In the genomic region with DNA sequence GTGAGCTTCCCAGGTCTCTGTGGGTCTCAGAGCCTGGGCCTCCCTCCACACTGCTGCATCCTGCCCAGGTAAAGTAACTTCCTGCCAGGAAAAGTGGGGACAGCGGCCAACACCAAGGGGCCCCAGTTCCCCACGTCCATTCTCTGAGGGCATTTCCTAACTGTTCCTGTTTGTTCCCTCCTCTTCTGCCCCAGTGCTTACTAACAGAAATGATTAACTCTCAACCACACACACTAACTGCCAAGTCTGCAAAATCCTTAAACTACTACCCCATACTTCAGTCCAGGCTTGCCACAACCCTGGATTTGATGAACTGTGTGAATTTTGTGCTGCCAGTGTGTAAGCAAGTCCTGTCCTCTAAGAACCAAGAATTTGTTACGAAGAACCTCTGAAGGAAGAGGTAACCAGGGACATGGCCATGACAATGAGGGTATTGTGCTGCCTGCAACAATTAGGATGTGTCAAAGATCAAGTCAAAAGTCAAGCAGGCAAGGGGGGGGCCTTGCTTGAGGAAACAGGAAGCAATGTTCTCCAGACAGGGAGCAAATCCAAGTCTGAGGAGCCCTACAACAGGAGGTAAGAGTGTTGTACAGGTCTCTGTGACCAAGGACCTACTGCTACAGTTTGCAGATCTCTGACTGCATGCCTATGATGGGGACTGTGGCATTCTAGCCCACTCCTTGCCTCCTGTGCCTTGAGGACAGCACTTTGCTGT, we compare ENCODE assay signal across 9 mouse cellular contexts. TPM values are rescaled to one million over a fixed set of nuclear protein-coding genes. Genes with fewer than 3 reads are reported as not detected.
DNase-seq lines count a peak whose midpoint lies in the region; ATAC-seq lines count a peak whose summit lies in the region.
"Had no signal": no experiment of that assay in that cellular context is flagged by ENCODE, and none has a peak within 500 bp of the region (broad histone marks: within the 10 kb centered on the region; RNA-seq: fewer than 3 reads in every experiment).

No protein-coding gene starts in this region.

- H3K36me3 ChIP-seq in hindbrain, embryonic 14.5 days (replicated peaks; ENCODE audit: control insufficient read depth, insufficient read depth): no peaks in the 10 kb centered on the region
- H3K36me3 ChIP-seq in hindbrain, embryonic 12.5 days: no peaks in the 10 kb centered on the region; the same call in 1 of the 2 replicates
- H3K36me3 ChIP-seq in embryonic facial prominence, embryonic 15.5 days: no peaks in the 10 kb centered on the region
- 0 out of 2 replicates have a peak, but pooled peaks cover 2% of the 10 kb centered on the region for H3K36me3 ChIP-seq in kidney, embryonic 15.5 days
- H3K36me3 ChIP-seq in macrophage (ENCODE audit: inconsistent target): no peaks in the 10 kb centered on the region
- H3K36me3 ChIP-seq: midbrain, embryonic 15.5 days had no signal

- no peak overlapping the region for H3K9ac ChIP-seq in hindbrain, embryonic 14.5 days
- H3K9ac ChIP-seq in hindbrain, embryonic 12.5 days: no peak overlapping the region
- no peak overlapping the region for H3K9ac ChIP-seq in embryonic facial prominence, embryonic 15.5 days
- H3K9ac ChIP-seq in kidney, embryonic 15.5 days: no peak overlapping the region
- H3K9ac ChIP-seq: midbrain, embryonic 15.5 days had no signal

- DNase-seq in hindbrain, embryonic 14.5 days (ENCODE audit: low spot score): no peak
- no peak for DNase-seq in right cerebral cortex, postnatal 36 days (ENCODE audit: low spot score in 2 of 2)
- no peak for DNase-seq in spleen, postnatal 14 days (ENCODE audit: low spot score in 2 of 2)
- no peak for DNase-seq in urinary bladder, postnatal 10 days (ENCODE audit: low spot score)

- H3K79me2 ChIP-seq in macrophage (ENCODE audit: inconsistent target): peaks cover 95% of the 10 kb centered on the region

- H3K27ac ChIP-seq in hindbrain, embryonic 14.5 days: 0 out of 2 replicates have a peak overlapping the region, but pooled peaks have one; percentile 26
- H3K27ac ChIP-seq in hindbrain, embryonic 12.5 days: no peak overlapping the region
- peak overlapping the region; percentile 45 for H3K27ac ChIP-seq in embryonic facial prominence, embryonic 15.5 days (replicated peaks)
- H3K27ac ChIP-seq in kidney, embryonic 15.5 days: peak overlapping the region; percentile 91
- H3K27ac ChIP-seq in macrophage: peak overlapping the region; percentile 82
- H3K27ac ChIP-seq: midbrain, embryonic 15.5 days had no signal

- H3K4me3 ChIP-seq in hindbrain, embryonic 14.5 days (replicated peaks; ENCODE audit: low read length): no peak overlapping the region
- no peak overlapping the region for H3K4me3 ChIP-seq in hindbrain, embryonic 12.5 days
- no peak overlapping the region for H3K4me3 ChIP-seq in embryonic facial prominence, embryonic 15.5 days (replicated peaks)
- no peak overlapping the region for H3K4me3 ChIP-seq in kidney, embryonic 15.5 days (replicated peaks)
- H3K4me3 ChIP-seq in macrophage (ENCODE audit: inconsistent target): no peak overlapping the region
- H3K4me3 ChIP-seq: midbrain, embryonic 15.5 days had no signal

- WGBS in hindbrain, embryonic 14.5 days: 59% methylated on average over 3 of the region's 3 CpGs
- WGBS in hindbrain, embryonic 12.5 days: 55% methylated on average over 3 of the region's 3 CpGs
- 26% methylated on average over 3 of the region's 3 CpGs for WGBS in embryonic facial prominence, embryonic 15.5 days
- WGBS in kidney, embryonic 15.5 days: 50% methylated on average over 3 of the region's 3 CpGs
- WGBS in macrophage (ENCODE audit: missing documents): 20% methylated on average over 3 of the region's 3 CpGs

- no peaks in the 10 kb centered on the region for H3K27me3 ChIP-seq in hindbrain, embryonic 14.5 days (ENCODE audit: control insufficient read depth, insufficient read depth, low read length)
- no peaks in the 10 kb centered on the region for H3K27me3 ChIP-seq in hindbrain, embryonic 12.5 days
- no peaks in the 10 kb centered on the region for H3K27me3 ChIP-seq in embryonic facial prominence, embryonic 15.5 days
- H3K27me3 ChIP-seq in kidney, embryonic 15.5 days: no peaks in the 10 kb centered on the region
- H3K27me3 ChIP-seq: midbrain, embryonic 15.5 days had no signal

- no peaks in the 10 kb centered on the region for H3K9me3 ChIP-seq in hindbrain, embryonic 14.5 days (ENCODE audit: control insufficient read depth, low read length)
- no peaks in the 10 kb centered on the region for H3K9me3 ChIP-seq in hindbrain, embryonic 12.5 days (replicated peaks)
- H3K9me3 ChIP-seq in embryonic facial prominence, embryonic 15.5 days (replicated peaks): no peaks in the 10 kb centered on the region
- no peaks in the 10 kb centered on the region for H3K9me3 ChIP-seq in kidney, embryonic 15.5 days (replicated peaks)
- H3K9me3 ChIP-seq: midbrain, embryonic 15.5 days had no signal

- no peak for ATAC-seq in hindbrain, embryonic 14.5 days (ENCODE audit: low FRiP score)
- no peak for ATAC-seq in hindbrain, embryonic 12.5 days (ENCODE audit: low FRiP score)
- ATAC-seq in embryonic facial prominence, embryonic 15.5 days (ENCODE audit: insufficient number of reproducible peaks, low FRiP score, low TSS enrichment, low read depth): 0 out of 2 replicates have a peak, but pooled peaks have one; percentile 35
- ATAC-seq in kidney, embryonic 15.5 days (replicated peaks; ENCODE audit: low FRiP score): peak; percentile 61
- ATAC-seq: midbrain, embryonic 15.5 days had no signal

- peaks cover 8% of the 10 kb centered on the region; the same call in 1 of the 2 replicates for H3K4me1 ChIP-seq in hindbrain, embryonic 14.5 days (replicated peaks; ENCODE audit: control insufficient read depth, insufficient read depth, low read length)
- peaks cover 46% of the 10 kb centered on the region for H3K4me1 ChIP-seq in hindbrain, embryonic 12.5 days
- H3K4me1 ChIP-seq in embryonic facial prominence, embryonic 15.5 days: peaks cover 43% of the 10 kb centered on the region
- H3K4me1 ChIP-seq in kidney, embryonic 15.5 days: peaks cover 98% of the 10 kb centered on the region

- no peak overlapping the region for H3K4me2 ChIP-seq in hindbrain, embryonic 14.5 days (replicated peaks)
- H3K4me2 ChIP-seq in hindbrain, embryonic 12.5 days (replicated peaks): no peak overlapping the region
- no peak overlapping the region for H3K4me2 ChIP-seq in embryonic facial prominence, embryonic 15.5 days (replicated peaks)
- H3K4me2 ChIP-seq in kidney, embryonic 15.5 days: peak overlapping the region; percentile 22; the same call in 1 of the 2 replicates
- H3K4me2 ChIP-seq: midbrain, embryonic 15.5 days had no signal

RNA-seq across cellular contexts. Expression of a gene that starts 35.3 kb away (rescaled TPM):
- polyA plus RNA-seq in hindbrain, embryonic 14.5 days (2014; fragmentation: Nextera tagmentation; extraction: Ambion mirVana): 65.6 and 70.1 TPM in 2 replicates
- polyA plus RNA-seq in hindbrain, embryonic 12.5 days (2016; fragmentation: Nextera tagmentation; extraction: Ambion mirVana): 84.3 and 95.0 TPM in 2 replicates
- 84.7 and 86.6 TPM in 2 replicates for polyA plus RNA-seq in embryonic facial prominence, embryonic 15.5 days (2015; fragmentation: Nextera tagmentation; extraction: Ambion mirVana)
- polyA plus RNA-seq in kidney, embryonic 15.5 days (2015; fragmentation: Nextera tagmentation; extraction: Ambion mirVana): 109 and 112 TPM in 2 replicates
- 10 to 100 TPM; 13.5 to 89.6 (median 60.6) TPM for total RNA-seq in macrophage (2018; cell fraction: chromatin; rRNA removed)
- 10 to 100 TPM; 26.7 to 98.5 (median 51.9) TPM for total RNA-seq in macrophage (2018; cell fraction: cytosol; rRNA removed)
- total RNA-seq in macrophage (2018; cell fraction: nucleus; rRNA removed): 100 to 1,000 TPM in 4 of 26 experiments, 10 to 100 TPM in 22; 29.7 to 119 (median 77.9) TPM
- polyA plus RNA-seq in macrophage (2018): 51.5 to 93.5 TPM (median 73.8 TPM) in 3 replicates

RNA-seq across cellular contexts. Expression of a gene that starts 38.2 kb away (rescaled TPM):
- 1.1 and 1.7 TPM in 2 replicates for polyA plus RNA-seq in hindbrain, embryonic 14.5 days (2014; fragmentation: Nextera tagmentation; extraction: Ambion mirVana)
- polyA plus RNA-seq in hindbrain, embryonic 12.5 days (2016; fragmentation: Nextera tagmentation; extraction: Ambion mirVana): 0.83 and 1.4 TPM in 2 replicates
- polyA plus RNA-seq in embryonic facial prominence, embryonic 15.5 days (2015; fragmentation: Nextera tagmentation; extraction: Ambion mirVana): 1.3 and 1.4 TPM in 2 replicates
- 0.85 and 0.92 TPM in 2 replicates for polyA plus RNA-seq in kidney, embryonic 15.5 days (2015; fragmentation: Nextera tagmentation; extraction: Ambion mirVana)
- total RNA-seq in macrophage (2018; cell fraction: chromatin; rRNA removed): 10 to 100 TPM in 3 of 26 experiments, 1 to 10 TPM in 22, not detected in 1; 1.6 to 15.1 (median 4.5) TPM
- total RNA-seq in macrophage (2018; cell fraction: cytosol; rRNA removed): under 1 TPM in 25 of 26 experiments, not detected in 1; 0.15 to 0.71 (median 0.33) TPM
- 1 to 10 TPM in 21 of 26 experiments, under 1 TPM in 5; 0.36 to 6.4 (median 2.0) TPM for total RNA-seq in macrophage (2018; cell fraction: nucleus; rRNA removed)
- polyA plus RNA-seq in macrophage (2018): 0.16 to 0.45 TPM (median 0.20 TPM) in 3 replicates

Comparison
In these comparisons a context has a peak if more than half of its experiments do, and no peak if none do; other contexts are left out.
1. ATAC-seq: peak in embryonic facial prominence, embryonic 15.5 days (single experiment) and kidney, embryonic 15.5 days (single experiment); none in hindbrain, embryonic 14.5 days (single experiment) and hindbrain, embryonic 12.5 days (single experiment).